Mouse (Mus musculus) heart, adult 2 months (tissue): ENCODE measurements at regions not wholly inside any gene's neighbourhood (a gene's known extent, or its start where the extent isn't known, plus 50 kb on each side); places are given as distances from the start of the nearest gene placed in this dataset.

Experiments used
- CTCF ChIP-seq: fragments of 200-600 bp; IDR thresholded peaks from 2 replicates; pipeline ENCODE4 v1.8.1; 2022; ENCODE audit warnings: antibody characterized with exemption, mild to moderate bottlenecking, moderate library complexity
- EP300 ChIP-seq: fragments of 200-500 bp; IDR thresholded peaks from 2 replicates; pipeline ENCODE4 v1.6.1; 2011; ENCODE audit warnings: low read depth, low read length, control low read depth; ENCODE audit not compliant: insufficient read depth
- POLR2A ChIP-seq: fragments of 200-500 bp; IDR thresholded peaks from 2 replicates; pipeline ENCODE4 v1.6.1; 2011; ENCODE audit warnings: mild to moderate bottlenecking, low read depth, low read length, control low read depth; ENCODE audit not compliant: insufficient read depth

GRCm38 (mm10) chr12:107104570-107104969 lies 383.9 kb upstream of the 3110018I06Rik start:
- TF ChIP-seq CTCF (no peak), EP300 (no peak), POLR2A (no peak)
